Mouse (Mus musculus): ENCODE measurements around the gene 1600002K03Rik. TPM values are rescaled to one million over a fixed set of nuclear protein-coding genes. Genes with fewer than 3 reads are reported as not detected.

Gene 1600002K03Rik
- 6.4 and 7.8 TPM in 2 replicates for polyA plus RNA-seq (2014; fragmentation: Nextera tagmentation; extraction: Ambion mirVana)

- Histone ChIP-seq H3K4me1 (ENCODE audit: control insufficient read depth, insufficient read depth, low read length) (peaks cover 30% of the 10 kb centered on the region), H3K9me3 (ENCODE audit: control insufficient read depth, low read length) (no peaks in the 10 kb centered on the region), H3K9ac (replicated peaks; ENCODE audit: low read depth, low read length) (peak within 1 kb of the TSS; percentile 62), H3K4me2 (ENCODE audit: low read depth, low read length) (peak within 1 kb of the TSS; percentile 63), H3K4me3 (ENCODE audit: low read depth, low read length) (peak within 1 kb of the TSS; percentile 43), H3K27me3 (ENCODE audit: control insufficient read depth, insufficient read depth, low read length) (no peaks in the 10 kb centered on the region), H3K36me3 (ENCODE audit: control insufficient read depth, insufficient read depth, low read length) (peaks cover 26% of the 10 kb centered on the region), H3K27ac (ENCODE audit: low read depth, low read length) (peak within 1 kb of the TSS; percentile 85)
- ATAC-seq (ENCODE audit: low read depth), result peak; percentile 71
- WGBS, result 6% methylated on average over 35 of the region's 35 CpGs
Observed at GRCm38 (mm10) chr10:80172527-80173292, at the start of gene 1600002K03Rik. Gene 1600002K03Rik, plus strand, starts transcription at chr10:80172944.

GRCm38 (mm10) chr10:80123932-80124562 is 48.7 kb upstream of the 1600002K03Rik start:
- 0 out of 2 replicates have a peak, but pooled peaks cover 4% of the 10 kb centered on the region for H3K4me1 ChIP-seq (ENCODE audit: control insufficient read depth, insufficient read depth, low read length)
- no peak overlapping the region for H3K4me2 ChIP-seq (ENCODE audit: low read depth, low read length)
- no peak overlapping the region for H3K9ac ChIP-seq (replicated peaks; ENCODE audit: low read depth, low read length)
- no peak overlapping the region for H3K27ac ChIP-seq (ENCODE audit: low read depth, low read length)
- H3K36me3 ChIP-seq (ENCODE audit: control insufficient read depth, insufficient read depth, low read length), result peaks cover 29% of the 10 kb centered on the region
- H3K9me3 ChIP-seq (ENCODE audit: control insufficient read depth, low read length), result no peaks in the 10 kb centered on the region
- ATAC-seq (ENCODE audit: low read depth), result no peak
- no peaks in the 10 kb centered on the region for H3K27me3 ChIP-seq (ENCODE audit: control insufficient read depth, insufficient read depth, low read length)
- H3K4me3 ChIP-seq (ENCODE audit: low read depth, low read length), result no peak overlapping the region
- WGBS, result 95% methylated on average over 9 of the region's 9 CpGs

- Histone ChIP-seq H3K27me3 (ENCODE audit: control insufficient read depth, insufficient read depth, low read length) (no peaks in the 10 kb centered on the region), H3K4me3 (ENCODE audit: low read depth, low read length) (no peak overlapping the region), H3K9me3 (ENCODE audit: control insufficient read depth, low read length) (no peaks in the 10 kb centered on the region), H3K9ac (replicated peaks; ENCODE audit: low read depth, low read length) (no peak overlapping the region), H3K4me2 (ENCODE audit: low read depth, low read length) (no peak overlapping the region), H3K27ac (ENCODE audit: low read depth, low read length) (no peak overlapping the region), H3K4me1 (ENCODE audit: control insufficient read depth, insufficient read depth, low read length) (0 out of 2 replicates have a peak, but pooled peaks cover 4% of the 10 kb centered on the region), H3K36me3 (ENCODE audit: control insufficient read depth, insufficient read depth, low read length) (peaks cover 59% of the 10 kb centered on the region)
- no peak for ATAC-seq (ENCODE audit: low read depth)
- 95% methylated on average over 8 of the region's 8 CpGs for WGBS
Observed at GRCm38 (mm10) chr10:80127920-80128319, 44.8 kb upstream of the 1600002K03Rik start.

- WGBS, result 96% methylated on average over 9 of the region's 9 CpGs
- ATAC-seq (ENCODE audit: low read depth), result no peak
Observed at GRCm38 (mm10) chr10:80129846-80130245, 42.9 kb upstream of the 1600002K03Rik start.

GRCm38 (mm10) chr10:80130403-80131031 is 42.2 kb upstream of the 1600002K03Rik start:
- Histone ChIP-seq H3K27me3 (ENCODE audit: control insufficient read depth, insufficient read depth, low read length) (no peaks in the 10 kb centered on the region), H3K4me2 (ENCODE audit: low read depth, low read length) (no peak overlapping the region), H3K4me3 (ENCODE audit: low read depth, low read length) (no peak overlapping the region), H3K9me3 (ENCODE audit: control insufficient read depth, low read length) (no peaks in the 10 kb centered on the region), H3K4me1 (ENCODE audit: control insufficient read depth, insufficient read depth, low read length) (0 out of 2 replicates have a peak, but pooled peaks cover 4% of the 10 kb centered on the region), H3K9ac (replicated peaks; ENCODE audit: low read depth, low read length) (no peak overlapping the region), H3K27ac (ENCODE audit: low read depth, low read length) (no peak overlapping the region), H3K36me3 (ENCODE audit: control insufficient read depth, insufficient read depth, low read length) (peaks cover 80% of the 10 kb centered on the region)
- WGBS, result 78% methylated on average over 18 of the region's 18 CpGs
- ATAC-seq (ENCODE audit: low read depth), result 0 out of 2 replicates have a peak, but pooled peaks have one; percentile 7

More at GRCm38 (mm10) chr10:80129846-80130245, 42.9 kb upstream of the 1600002K03Rik start:
- H3K27ac ChIP-seq (ENCODE audit: low read depth, low read length), result no peak overlapping the region
- no peaks in the 10 kb centered on the region for H3K27me3 ChIP-seq (ENCODE audit: control insufficient read depth, insufficient read depth, low read length)
- H3K4me1 ChIP-seq (ENCODE audit: control insufficient read depth, insufficient read depth, low read length), result 0 out of 2 replicates have a peak, but pooled peaks cover 4% of the 10 kb centered on the region
- peaks cover 77% of the 10 kb centered on the region for H3K36me3 ChIP-seq (ENCODE audit: control insufficient read depth, insufficient read depth, low read length)
- no peaks in the 10 kb centered on the region for H3K9me3 ChIP-seq (ENCODE audit: control insufficient read depth, low read length)
- no peak overlapping the region for H3K4me3 ChIP-seq (ENCODE audit: low read depth, low read length)
- H3K4me2 ChIP-seq (ENCODE audit: low read depth, low read length), result no peak overlapping the region
- no peak overlapping the region for H3K9ac ChIP-seq (replicated peaks; ENCODE audit: low read depth, low read length)

- H3K9ac ChIP-seq (replicated peaks; ENCODE audit: low read depth, low read length), result 0 out of 2 replicates have a peak overlapping the region, but pooled peaks have one; percentile 18
- no peak overlapping the region for H3K4me3 ChIP-seq (ENCODE audit: low read depth, low read length)
- H3K27me3 ChIP-seq (ENCODE audit: control insufficient read depth, insufficient read depth, low read length), result no peaks in the 10 kb centered on the region
- WGBS, result 14% methylated on average over 55 of the region's 55 CpGs
- peaks cover 76% of the 10 kb centered on the region for H3K36me3 ChIP-seq (ENCODE audit: control insufficient read depth, insufficient read depth, low read length)
- H3K4me2 ChIP-seq (ENCODE audit: low read depth, low read length), result peak overlapping the region; percentile 5
- H3K4me1 ChIP-seq (ENCODE audit: control insufficient read depth, insufficient read depth, low read length), result peaks cover 7% of the 10 kb centered on the region
- ATAC-seq (ENCODE audit: low read depth), result peak; percentile 57; the same call in 1 of the 2 replicates
- H3K9me3 ChIP-seq (ENCODE audit: control insufficient read depth, low read length), result no peaks in the 10 kb centered on the region
- H3K27ac ChIP-seq (ENCODE audit: low read depth, low read length), result no peak overlapping the region
Observed at GRCm38 (mm10) chr10:80131316-80131951, 41.3 kb upstream of the 1600002K03Rik start.

- no peak for ATAC-seq (ENCODE audit: low read depth)
- H3K9me3 ChIP-seq (ENCODE audit: control insufficient read depth, low read length), result no peaks in the 10 kb centered on the region
- H3K27me3 ChIP-seq (ENCODE audit: control insufficient read depth, insufficient read depth, low read length), result no peaks in the 10 kb centered on the region
- no peak overlapping the region for H3K27ac ChIP-seq (ENCODE audit: low read depth, low read length)
- H3K9ac ChIP-seq (replicated peaks; ENCODE audit: low read depth, low read length), result 0 out of 2 replicates have a peak overlapping the region, but pooled peaks have one; percentile 18
- peaks cover 75% of the 10 kb centered on the region for H3K36me3 ChIP-seq (ENCODE audit: control insufficient read depth, insufficient read depth, low read length)
- peaks cover 12% of the 10 kb centered on the region for H3K4me1 ChIP-seq (ENCODE audit: control insufficient read depth, insufficient read depth, low read length)
- no peak overlapping the region for H3K4me3 ChIP-seq (ENCODE audit: low read depth, low read length)
- WGBS, result 28% methylated on average over 27 of the region's 27 CpGs
- peak overlapping the region; percentile 5; the same call in 1 of the 2 replicates for H3K4me2 ChIP-seq (ENCODE audit: low read depth, low read length)
Observed at GRCm38 (mm10) chr10:80131952-80132350, 40.8 kb upstream of the 1600002K03Rik start.

GRCm38 (mm10) chr10:80133226-80133849 is 39.4 kb upstream of the 1600002K03Rik start:
- Histone ChIP-seq H3K4me1 (ENCODE audit: control insufficient read depth, insufficient read depth, low read length) (peaks cover 18% of the 10 kb centered on the region), H3K27me3 (ENCODE audit: control insufficient read depth, insufficient read depth, low read length) (no peaks in the 10 kb centered on the region), H3K4me3 (ENCODE audit: low read depth, low read length) (no peak overlapping the region), H3K9me3 (ENCODE audit: control insufficient read depth, low read length) (no peaks in the 10 kb centered on the region), H3K27ac (ENCODE audit: low read depth, low read length) (no peak overlapping the region), H3K4me2 (ENCODE audit: low read depth, low read length) (no peak overlapping the region), H3K9ac (replicated peaks; ENCODE audit: low read depth, low read length) (no peak overlapping the region), H3K36me3 (ENCODE audit: control insufficient read depth, insufficient read depth, low read length) (peaks cover 63% of the 10 kb centered on the region)
- ATAC-seq (ENCODE audit: low read depth), result no peak
- WGBS, result 77% methylated on average over 8 of the region's 8 CpGs
